Comparison of ENCODE assay signal across 15 mouse cellular contexts in the genomic region with DNA sequence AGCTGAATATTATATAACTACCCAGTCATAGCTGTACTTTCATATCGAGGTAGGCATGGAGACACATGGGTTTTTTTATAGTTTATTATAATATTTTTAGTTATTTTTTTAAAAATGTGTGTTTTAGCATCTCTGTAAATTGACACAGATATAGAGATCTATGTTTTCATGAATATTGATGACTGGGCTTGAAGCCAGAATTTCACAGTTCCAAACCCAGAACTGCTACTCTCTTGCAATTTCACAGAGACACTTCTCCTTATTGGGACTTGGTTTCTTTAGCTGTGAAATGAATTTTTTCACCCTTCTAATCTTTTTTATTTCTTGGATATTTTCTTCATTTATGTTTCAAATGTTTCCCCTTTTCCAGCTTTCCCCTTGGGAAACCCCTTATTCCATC.
DNase-seq lines count a peak whose midpoint lies in the region; ATAC-seq and TF ChIP-seq lines count a peak whose summit lies in the region.
"Had no signal": no experiment of that assay in that cellular context is flagged by ENCODE, and none has a peak within 500 bp of the region (broad histone marks: within the 10 kb centered on the region; RNA-seq: fewer than 3 reads in every experiment).

No protein-coding gene starts in this region.

- 69% methylated on average over 1 of the region's 1 CpGs for WGBS in forebrain, embryonic 14.5 days
- WGBS in forebrain, embryonic 12.5 days, result 86% methylated on average over 1 of the region's 1 CpGs
- 67% methylated on average over 1 of the region's 1 CpGs for WGBS in forebrain, postnatal 0 days
- WGBS in forebrain, embryonic 10.5 days, result 88% methylated on average over 1 of the region's 1 CpGs

- no peak overlapping the region for H3K4me2 ChIP-seq in forebrain, embryonic 14.5 days (ENCODE audit: low read length)
- H3K4me2 ChIP-seq in forebrain, embryonic 12.5 days, result no peak overlapping the region
- no peak overlapping the region for H3K4me2 ChIP-seq in forebrain, postnatal 0 days (ENCODE audit: low read depth)
- H3K4me2 ChIP-seq: embryonic facial prominence, embryonic 12.5 days had no signal

- H3K27ac ChIP-seq in forebrain, embryonic 14.5 days (ENCODE audit: low read depth, low read length), result no peak overlapping the region
- no peak overlapping the region for H3K27ac ChIP-seq in forebrain, embryonic 12.5 days
- no peak overlapping the region for H3K27ac ChIP-seq in forebrain, postnatal 0 days (ENCODE audit: low read depth, low read length)
- no peak overlapping the region for H3K27ac ChIP-seq in forebrain, embryonic 10.5 days
- H3K27ac ChIP-seq: embryonic facial prominence, embryonic 10.5 days; embryonic facial prominence, embryonic 12.5 days had no signal

- no peak for TF ChIP-seq CTCF in forebrain, postnatal 0 days (IDR thresholded peaks at IDR 0.05; ENCODE audit: low read depth)

- H3K4me1 ChIP-seq in forebrain, embryonic 14.5 days (ENCODE audit: control insufficient read depth, insufficient read depth, low read length), result no peaks in the 10 kb centered on the region
- H3K4me1 ChIP-seq in forebrain, embryonic 12.5 days, result no peaks in the 10 kb centered on the region
- H3K4me1 ChIP-seq in forebrain, postnatal 0 days (ENCODE audit: insufficient read depth), result no peaks in the 10 kb centered on the region
- no peaks in the 10 kb centered on the region for H3K4me1 ChIP-seq in forebrain, embryonic 10.5 days
- H3K4me1 ChIP-seq: embryonic facial prominence, embryonic 10.5 days; embryonic facial prominence, embryonic 12.5 days had no signal

- no peak overlapping the region for H3K9ac ChIP-seq in forebrain, embryonic 14.5 days (ENCODE audit: low read length)
- H3K9ac ChIP-seq in forebrain, embryonic 12.5 days, result no peak overlapping the region
- no peak overlapping the region for H3K9ac ChIP-seq in forebrain, postnatal 0 days
- H3K9ac ChIP-seq: embryonic facial prominence, embryonic 12.5 days had no signal

- no peak overlapping the region for H3K4me3 ChIP-seq in forebrain, embryonic 14.5 days (ENCODE audit: low read depth, low read length)
- H3K4me3 ChIP-seq in forebrain, embryonic 12.5 days (replicated peaks), result no peak overlapping the region
- no peak overlapping the region for H3K4me3 ChIP-seq in forebrain, postnatal 0 days (ENCODE audit: low read depth, low read length)
- H3K4me3 ChIP-seq in forebrain, embryonic 10.5 days, result no peak overlapping the region
- H3K4me3 ChIP-seq: embryonic facial prominence, embryonic 10.5 days; embryonic facial prominence, embryonic 12.5 days had no signal

- DNase-seq in forebrain, embryonic 14.5 days (ENCODE audit: low spot score), result peak; percentile 32
- DNase-seq in forebrain, postnatal 0 days, result peak; percentile 8
- DNase-seq in forebrain, embryonic 10.5 days (ENCODE audit: extremely low spot score, low spot score), result no peak
- DNase-seq: adrenal gland, adult 2 months; adrenal gland, postnatal 10 days; adrenal gland, postnatal 25 days; cerebellum, adult 11-12 months; cerebellum, adult 2 months; cerebellum, adult 9-10 months; cerebellum, postnatal 10 days; cerebellum, postnatal 25 days had no signal

- no peaks in the 10 kb centered on the region for H3K36me3 ChIP-seq in forebrain, embryonic 14.5 days (ENCODE audit: control insufficient read depth, insufficient read depth, low read length)
- no peaks in the 10 kb centered on the region for H3K36me3 ChIP-seq in forebrain, embryonic 12.5 days (replicated peaks)
- H3K36me3 ChIP-seq in forebrain, postnatal 0 days (ENCODE audit: insufficient read depth), result no peaks in the 10 kb centered on the region
- no peaks in the 10 kb centered on the region for H3K36me3 ChIP-seq in forebrain, embryonic 10.5 days (replicated peaks)
- H3K36me3 ChIP-seq: embryonic facial prominence, embryonic 10.5 days; embryonic facial prominence, embryonic 12.5 days had no signal

- no peak; the same call in 1 of the 2 replicates for ATAC-seq in forebrain, embryonic 14.5 days
- ATAC-seq in forebrain, embryonic 12.5 days (ENCODE audit: low FRiP score), result no peak
- ATAC-seq in forebrain, postnatal 0 days, result no peak
- no peak for ATAC-seq in megakaryocyte-erythroid progenitor cell, adult 5-6 weeks (replicated peaks; ENCODE audit: low FRiP score, low TSS enrichment, poor library complexity, severe bottlenecking)

- H3K27me3 ChIP-seq in forebrain, embryonic 14.5 days (replicated peaks; ENCODE audit: control insufficient read depth, insufficient read depth, low read length), result no peaks in the 10 kb centered on the region
- no peaks in the 10 kb centered on the region for H3K27me3 ChIP-seq in forebrain, embryonic 12.5 days
- no peaks in the 10 kb centered on the region for H3K27me3 ChIP-seq in forebrain, postnatal 0 days (ENCODE audit: insufficient read depth, low read length)
- H3K27me3 ChIP-seq in forebrain, embryonic 10.5 days (ENCODE audit: poor library complexity, severe bottlenecking), result no peaks in the 10 kb centered on the region
- H3K27me3 ChIP-seq: embryonic facial prominence, embryonic 12.5 days had no signal

- H3K9me3 ChIP-seq in forebrain, embryonic 14.5 days (replicated peaks; ENCODE audit: control insufficient read depth, low read length), result no peaks in the 10 kb centered on the region
- H3K9me3 ChIP-seq in forebrain, embryonic 12.5 days, result no peaks in the 10 kb centered on the region
- no peaks in the 10 kb centered on the region for H3K9me3 ChIP-seq in forebrain, postnatal 0 days (ENCODE audit: low read length)
- no peaks in the 10 kb centered on the region for H3K9me3 ChIP-seq in forebrain, embryonic 10.5 days
- H3K9me3 ChIP-seq: embryonic facial prominence, embryonic 10.5 days; embryonic facial prominence, embryonic 12.5 days had no signal
